Mouse (Mus musculus) thymus, postnatal 25 days (tissue): ENCODE data around the gene Gpr84.

Experiments used
- DNase-seq: peaks from one replicate; pipeline ENCODE4 v3.0.0; 2022

Gene Gpr84

DNA sequence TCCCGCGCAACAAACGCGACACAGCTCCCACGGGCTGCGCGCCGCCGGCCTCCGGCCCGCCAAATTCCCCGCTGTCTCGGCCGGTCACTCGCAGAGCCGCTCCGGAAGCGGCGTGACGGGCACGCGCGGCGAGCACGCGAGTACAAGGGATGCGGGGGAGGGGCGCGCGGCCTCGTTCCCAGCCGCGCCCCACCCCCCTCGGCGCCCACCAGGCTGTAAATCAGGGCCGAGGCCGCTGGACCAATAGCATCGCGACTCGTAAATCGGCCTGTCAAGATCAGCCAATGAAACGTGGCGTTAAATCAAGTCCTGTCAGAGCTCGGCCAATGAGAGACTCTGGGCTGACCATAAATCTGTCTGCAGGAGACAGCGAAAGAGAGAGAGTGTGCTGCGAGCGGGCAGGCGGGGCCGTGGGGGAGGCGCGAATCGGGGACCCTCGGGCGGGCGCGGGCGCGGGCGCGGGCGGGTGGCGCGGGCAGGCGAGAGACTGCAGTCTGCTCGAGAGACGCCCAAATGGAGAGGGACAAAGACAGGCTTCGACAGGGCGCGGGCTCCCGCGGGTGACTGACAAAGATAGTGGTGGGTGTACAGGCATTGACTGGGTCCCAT lies 5.2 kb downstream of the Gpr84 start:
- DNase-seq = peak; percentile 85

DNA sequence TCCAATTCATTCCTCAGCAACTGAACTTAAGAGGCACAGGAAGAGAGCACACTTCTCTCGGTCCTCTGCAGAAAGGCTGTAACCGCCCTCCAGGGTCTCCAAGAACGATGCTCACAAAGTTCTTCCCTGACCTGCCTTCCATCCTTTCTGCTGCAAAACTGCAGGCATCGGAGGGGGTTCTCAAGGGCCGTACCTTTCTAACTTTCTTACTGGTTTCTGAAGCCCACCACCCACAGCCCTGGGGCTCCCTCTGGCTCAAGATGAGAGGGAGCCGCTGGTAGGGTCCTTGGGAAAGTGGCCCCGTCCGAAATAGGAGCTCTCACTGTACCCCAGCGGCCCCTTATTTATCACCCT lies 5.8 kb downstream of the Gpr84 start:
- no peak for DNase-seq

DNA sequence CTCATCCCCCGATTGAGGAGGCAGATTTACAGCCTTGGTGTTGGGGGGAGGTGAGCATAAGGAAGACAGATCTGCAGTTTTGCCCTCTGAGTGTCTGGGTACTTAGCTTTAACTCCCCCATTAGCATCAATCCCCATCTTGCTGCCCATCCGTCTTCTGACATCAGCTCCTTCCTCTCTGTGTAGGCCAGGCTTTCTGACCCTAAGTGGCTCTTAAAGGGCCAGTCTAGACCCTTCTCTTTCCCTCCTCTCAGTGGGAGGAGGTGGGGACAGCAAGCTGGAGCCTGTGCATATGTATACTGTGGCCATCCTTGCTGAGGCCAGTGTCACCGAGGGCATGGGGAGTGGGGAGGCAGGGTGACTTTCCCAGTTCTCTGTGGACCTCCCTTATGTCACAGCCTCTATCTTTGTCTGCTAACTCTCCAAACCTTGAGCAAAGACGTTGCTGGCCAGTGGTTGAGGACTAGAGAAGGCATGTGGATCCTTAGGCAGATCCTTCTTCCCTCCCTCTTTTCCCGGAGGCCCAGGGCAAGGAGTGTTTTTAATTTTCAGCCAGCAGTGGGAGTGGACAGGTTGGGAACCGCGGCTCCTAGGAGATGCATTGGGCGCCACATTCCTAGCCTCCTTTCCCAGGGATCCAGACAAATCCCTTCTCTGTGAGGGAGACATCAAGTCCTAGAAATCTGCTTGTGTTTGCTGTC lies 6.3 kb downstream of the Gpr84 start:
- DNase-seq = no peak

DNA sequence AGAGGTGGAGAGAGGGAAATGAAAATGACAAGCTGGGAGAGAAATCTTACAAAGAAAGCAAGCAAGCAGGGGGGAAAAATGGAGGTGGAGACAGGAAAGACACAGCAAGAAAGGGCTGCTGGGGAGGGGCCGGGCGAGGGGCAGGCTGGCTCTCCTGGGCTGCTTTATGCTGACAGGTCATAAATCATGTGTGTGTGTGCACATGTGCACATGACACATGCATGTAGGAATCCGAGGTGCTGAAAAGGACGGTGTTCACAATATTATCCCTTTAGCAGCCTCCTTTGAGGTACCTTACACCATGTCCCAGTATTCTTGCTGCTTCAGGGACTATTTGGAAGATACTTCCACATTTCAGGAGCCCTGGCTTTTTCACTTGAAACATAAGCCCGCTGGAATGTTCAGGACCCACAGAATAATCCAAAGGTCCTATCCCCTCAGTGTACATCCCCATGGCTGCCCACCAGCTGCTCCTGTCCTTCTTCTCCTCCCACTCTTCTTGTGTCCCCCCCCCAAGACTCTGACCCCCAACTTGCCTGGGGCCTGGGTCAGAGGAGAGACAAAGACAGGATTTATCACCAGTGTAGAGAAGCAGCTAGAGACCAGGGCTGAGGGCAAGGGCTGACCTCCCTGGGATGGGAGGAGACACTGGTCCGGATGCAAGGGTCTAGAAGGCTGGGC lies 7.9 kb downstream of the Gpr84 start:
- no peak for DNase-seq

DNA sequence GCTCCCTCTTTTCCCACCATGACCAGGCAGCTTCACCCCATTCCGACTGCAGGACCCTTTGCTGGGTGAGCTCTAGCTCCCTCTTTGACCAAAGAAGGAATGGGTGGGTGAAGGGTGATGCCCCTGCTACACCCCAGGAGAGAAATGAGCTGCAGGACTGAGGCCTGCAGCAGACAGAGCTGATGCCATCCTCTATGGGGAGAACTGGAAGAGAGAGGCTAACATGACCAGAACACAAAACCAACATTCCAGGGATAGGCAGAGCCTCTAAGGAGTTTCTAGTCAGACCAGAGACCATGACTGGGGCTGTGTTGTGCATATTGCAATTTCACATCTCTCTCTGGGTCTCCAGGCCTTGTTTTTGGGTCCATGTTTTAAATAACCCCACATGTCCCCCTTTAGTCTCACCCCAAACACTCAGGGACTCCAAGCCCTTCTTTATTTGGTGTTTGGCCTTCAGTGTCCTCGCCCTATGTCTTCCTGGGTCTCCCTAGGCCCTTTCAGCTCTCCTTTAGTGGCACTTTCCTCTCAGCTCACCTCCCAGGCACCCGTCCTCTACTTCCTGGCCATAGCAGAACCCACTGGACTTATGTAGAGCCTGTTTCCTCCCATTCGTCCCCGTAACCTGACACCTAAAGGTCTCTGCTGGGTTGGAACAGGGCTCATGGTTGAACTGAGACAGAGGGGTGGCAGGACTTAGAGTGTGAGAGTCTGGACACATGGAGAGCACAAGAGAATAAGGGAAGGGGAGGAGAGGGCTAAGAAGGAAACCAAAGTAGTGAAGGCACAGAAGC lies 8.7 kb downstream of the Gpr84 start:
- no peak for DNase-seq

- no peak for DNase-seq
Measured at GRCm38 (mm10) chr15:103301046-103301445, 9.4 kb downstream of the Gpr84 start.

GRCm38 (mm10) chr15:103300560-103300959 lies 9.9 kb downstream of the Gpr84 start:
- no peak for DNase-seq

GRCm38 (mm10) chr15:103300067-103300471 lies 10.3 kb downstream of the Gpr84 start:
- no peak for DNase-seq

DNA sequence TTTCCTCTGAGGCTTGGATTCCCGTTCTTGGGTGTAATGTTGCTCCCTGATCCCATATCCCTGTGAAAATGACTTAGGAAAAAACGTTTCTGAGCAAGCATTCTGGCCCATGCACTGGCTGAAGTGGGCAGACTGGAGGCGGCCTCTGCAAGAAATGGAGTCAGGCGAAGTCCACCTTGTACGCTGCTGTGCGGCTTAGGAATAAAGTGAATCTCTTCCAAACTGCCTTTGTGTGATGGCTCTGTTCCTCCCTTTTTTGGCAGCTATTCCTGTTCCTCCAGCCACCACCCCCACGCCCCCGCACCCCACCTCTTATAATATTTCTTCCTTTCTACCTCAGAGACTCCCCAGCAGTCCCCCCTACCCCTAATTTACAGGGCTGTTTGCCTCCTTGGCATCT lies 10.8 kb downstream of the Gpr84 start:
- DNase-seq = no peak

- DNase-seq = no peak
Measured at GRCm38 (mm10) chr15:103298861-103299616, 11.4 kb downstream of the Gpr84 start.

GRCm38 (mm10) chr15:103298026-103298425 lies 12.4 kb downstream of the Gpr84 start:
- no peak for DNase-seq

DNA sequence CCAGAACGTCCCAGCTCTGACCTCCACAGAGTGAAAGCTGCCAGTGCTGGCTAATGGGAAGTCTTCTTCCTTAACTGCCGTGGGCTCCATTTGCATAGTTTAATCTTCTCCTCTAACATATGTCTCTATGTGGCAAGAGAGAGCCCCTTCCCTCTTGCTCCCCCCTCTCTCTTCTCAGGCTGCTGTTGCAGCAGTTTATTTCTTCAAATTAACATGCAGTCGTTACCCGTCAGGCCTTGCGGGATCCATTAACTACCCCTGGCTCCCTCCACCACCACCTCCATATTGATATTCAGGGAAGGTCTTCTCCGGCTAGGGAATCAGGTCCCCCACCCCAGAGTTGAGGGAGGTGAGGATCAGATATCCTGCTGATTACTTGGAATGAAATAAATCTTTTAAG lies 13.1 kb downstream of the Gpr84 start:
- DNase-seq = no peak

DNA sequence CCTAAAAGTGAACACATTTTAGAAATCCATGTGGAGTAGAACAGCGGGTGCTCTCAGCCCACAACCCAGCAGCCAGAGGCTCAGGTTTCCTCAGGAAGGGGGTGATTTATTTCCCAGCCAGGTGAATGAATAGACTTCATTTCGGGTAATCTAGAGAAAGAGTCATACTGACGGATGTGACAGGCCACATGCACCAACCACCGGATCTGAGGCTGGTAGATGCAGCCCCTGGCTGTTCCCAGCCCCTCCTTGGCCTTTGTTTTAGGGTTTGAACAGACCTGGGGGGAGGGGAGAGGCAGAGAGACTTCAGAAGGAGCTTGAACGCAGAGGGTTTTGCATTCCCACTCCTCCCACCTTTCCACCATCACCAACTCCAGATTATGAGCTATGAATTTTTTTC lies 14.6 kb downstream of the Gpr84 start:
- peak; percentile 19 for DNase-seq

DNA sequence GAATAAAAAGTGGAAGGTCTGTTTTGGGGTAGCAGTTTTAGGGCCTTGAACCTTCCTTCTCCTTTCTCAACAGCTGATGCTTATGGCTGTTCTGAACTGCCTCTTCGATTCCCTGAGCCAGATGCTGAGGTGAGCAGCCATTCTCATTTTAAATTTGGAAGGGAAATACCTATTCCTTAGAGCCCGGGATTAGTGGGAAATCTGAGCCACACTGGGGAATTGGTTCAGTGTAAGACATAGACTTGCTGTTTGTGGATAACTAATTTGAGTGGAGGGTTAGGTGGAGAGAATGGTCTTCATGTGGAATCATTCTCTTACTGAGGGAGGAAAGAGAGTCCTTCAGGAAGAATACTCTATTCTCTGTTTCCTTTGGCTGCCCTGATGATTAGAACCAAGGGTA lies 15.8 kb downstream of the Gpr84 start:
- DNase-seq = no peak

- no peak for DNase-seq
Measured at GRCm38 (mm10) chr15:103293375-103293774, 17.0 kb downstream of the Gpr84 start.

- DNase-seq = no peak
Measured at GRCm38 (mm10) chr15:103292673-103293345, 17.6 kb downstream of the Gpr84 start.

DNA sequence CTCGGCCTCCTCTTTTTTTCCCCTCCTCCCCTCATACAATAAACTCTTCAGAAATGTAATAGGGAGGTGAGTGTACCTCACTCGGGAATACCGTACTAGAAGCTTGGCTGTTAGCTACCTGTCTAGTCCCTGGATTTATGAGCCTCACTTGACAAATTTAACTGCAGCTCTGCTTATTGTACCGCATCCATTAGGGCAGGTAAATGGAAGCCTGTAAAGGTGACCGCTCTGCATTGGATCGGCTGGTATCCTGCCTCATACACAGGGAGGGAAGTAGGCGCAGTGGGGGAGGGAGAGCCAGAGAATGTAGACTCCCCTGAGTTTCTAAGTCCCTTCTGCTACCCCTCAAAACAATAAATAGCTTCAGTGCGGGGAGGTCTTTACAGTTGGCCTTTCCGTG lies 19.6 kb downstream of the Gpr84 start:
- DNase-seq = no peak

DNA sequence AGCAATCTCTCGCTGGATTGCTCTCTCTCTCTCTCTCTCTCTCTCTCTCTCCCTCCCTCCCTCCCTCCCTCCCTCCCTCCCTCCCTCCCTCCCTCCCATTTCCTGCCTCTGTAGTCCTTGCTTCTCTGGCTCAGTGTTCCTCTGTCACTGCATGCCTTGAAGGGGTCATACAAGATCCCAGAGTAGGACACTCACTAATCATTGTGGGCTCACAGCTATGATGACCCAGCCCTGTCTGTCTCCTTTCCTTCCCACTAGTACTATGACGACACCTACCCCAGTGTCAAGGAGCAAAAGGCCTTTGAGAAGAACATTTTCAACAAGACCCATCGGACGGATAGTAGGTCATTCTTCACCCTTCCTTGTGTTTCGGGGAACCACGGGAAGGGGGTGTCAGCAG lies 20.0 kb downstream of the Gpr84 start:
- no peak for DNase-seq

DNA sequence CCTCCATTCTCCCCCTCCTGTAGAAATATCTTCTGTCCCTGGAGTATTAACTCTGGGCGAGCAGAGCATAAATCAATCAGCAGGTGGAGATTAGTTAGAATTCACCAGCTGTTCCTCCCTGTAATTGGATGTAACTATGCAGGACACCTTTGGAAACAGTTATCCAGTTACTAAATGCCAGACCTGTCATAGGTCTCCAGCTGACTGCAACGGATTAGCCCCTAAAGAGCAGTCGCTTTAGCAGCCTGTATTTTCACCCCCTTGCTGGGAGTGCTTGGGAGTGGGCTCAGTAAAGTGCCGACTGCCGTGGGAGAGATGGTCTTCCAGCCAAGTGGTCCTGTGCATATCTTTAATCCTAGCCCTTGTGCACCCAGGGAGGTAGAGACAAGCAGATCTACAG lies 20.8 kb downstream of the Gpr84 start:
- no peak for DNase-seq

GRCm38 (mm10) chr15:103285778-103286417 lies 24.5 kb downstream of the Gpr84 start:
- no peak for DNase-seq

- DNase-seq = no peak
Measured at GRCm38 (mm10) chr15:103284647-103285046, 25.8 kb downstream of the Gpr84 start.

DNA sequence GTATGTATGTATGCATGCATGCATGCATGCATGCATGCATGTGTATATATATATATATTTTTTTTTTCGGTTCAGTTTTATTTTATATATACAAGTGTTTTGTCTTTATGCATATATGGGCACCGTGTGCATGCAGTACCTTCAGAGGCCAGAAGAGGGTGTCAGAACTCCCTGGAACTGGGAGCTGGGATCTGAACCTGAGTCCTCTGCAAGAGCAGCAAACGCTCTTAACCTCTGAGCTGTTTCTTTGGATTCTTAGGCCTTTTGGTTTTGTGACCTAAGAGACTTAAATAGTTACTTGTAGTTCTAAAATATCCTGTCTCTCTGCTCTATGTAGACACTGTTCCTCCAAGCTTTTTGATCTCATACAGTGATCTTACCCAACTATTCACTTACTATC lies 26.3 kb downstream of the Gpr84 start:
- peak; percentile 54 for DNase-seq
